Mouse (Mus musculus): ENCODE measurements around the gene Ttc28.

- TF ChIP-seq CTCF (IDR thresholded peaks at IDR 0.05; ENCODE audit: borderline replicate concordance, insufficient read depth, low read depth, low read length), result no peak
- no peak for TF ChIP-seq POLR2A (IDR thresholded peaks at IDR 0.05; ENCODE audit: borderline replicate concordance, insufficient read depth, low read length)
Measured at GRCm38 (mm10) chr5:111097233-111098160, 217.9 kb downstream of the Ttc28 start.
